Mouse (Mus musculus) liver, adult 2 months (tissue): ENCODE results near the gene Pilrb2.

ENCODE experiments used
- CTCF ChIP-seq: fragments of 200-500 bp; IDR thresholded peaks from 2 replicates; pipeline ENCODE4 v1.5.1; 2011; ENCODE audit warnings: low read depth, low read length, control low read depth
- POLR2A ChIP-seq: fragments of 200-500 bp; IDR thresholded peaks from 2 replicates; pipeline ENCODE4 v1.6.1; 2011; ENCODE audit warnings: low read length, control low read depth; ENCODE audit not compliant: insufficient read depth; ENCODE audit errors: extremely low read depth

DNA sequence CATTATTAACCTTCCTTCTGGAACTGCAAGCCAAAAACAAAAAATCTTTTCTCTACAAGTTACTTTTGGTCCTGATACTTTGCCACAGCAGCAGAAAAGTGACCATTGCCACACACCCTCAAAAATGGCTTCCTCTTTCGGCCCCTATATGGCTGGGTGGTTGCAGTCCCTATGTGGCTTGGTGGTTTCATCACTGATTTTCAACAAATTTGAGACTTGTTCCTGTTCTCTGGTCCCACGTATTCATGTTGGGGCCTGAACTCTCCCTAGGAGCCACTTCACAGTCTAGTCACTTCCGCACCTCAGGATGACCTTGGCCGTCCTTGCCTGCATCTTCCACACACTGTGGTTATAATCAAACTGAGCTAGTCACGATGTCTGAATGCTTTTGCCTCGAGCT is 42.9 kb downstream of the Pilrb2 start:
- TF ChIP-seq POLR2A (no peak), CTCF (no peak)
